Mouse (Mus musculus) telencephalon, adult 2 months (tissue): ENCODE data around the gene Sfrp4.
"Not testable (repeated sequence)": the region's sequence is repeated elsewhere in the genome, so short reads cannot be mapped to it uniquely, and the experiment has no call there.

Source experiments
- DNase-seq: peaks from one replicate; pipeline ENCODE4 v3.0.0-alpha.2; 2011; ENCODE audit warnings: low read depth, low spot score

Gene Sfrp4

GRCm38 (mm10) chr13:19622573-19623227 is at the start of gene Sfrp4:
Gene Sfrp4, plus strand, starts transcription at chr13:19623104.
- DNase-seq = no peak

GRCm38 (mm10) chr13:19574723-19575122 is 48.2 kb upstream of the Sfrp4 start:
- not testable (repeated sequence) for DNase-seq

- DNase-seq = no peak
Measured at GRCm38 (mm10) chr13:19575947-19576346, 47.0 kb upstream of the Sfrp4 start.

- no peak for DNase-seq
Measured at GRCm38 (mm10) chr13:19590996-19591759, 31.7 kb upstream of the Sfrp4 start.

GRCm38 (mm10) chr13:19595141-19595540 is 27.8 kb upstream of the Sfrp4 start:
- DNase-seq = no peak

- DNase-seq = no peak
Measured at GRCm38 (mm10) chr13:19599242-19599641, 23.7 kb upstream of the Sfrp4 start.

GRCm38 (mm10) chr13:19602531-19602930 is 20.4 kb upstream of the Sfrp4 start:
- DNase-seq = no peak

- no peak for DNase-seq
Measured at GRCm38 (mm10) chr13:19603719-19604118, 19.2 kb upstream of the Sfrp4 start.

GRCm38 (mm10) chr13:19604916-19605315 is 18.0 kb upstream of the Sfrp4 start:
- DNase-seq = no peak

GRCm38 (mm10) chr13:19608120-19608519 is 14.8 kb upstream of the Sfrp4 start:
- DNase-seq = no peak

- no peak for DNase-seq
Measured at GRCm38 (mm10) chr13:19612348-19612747, 10.6 kb upstream of the Sfrp4 start.

- DNase-seq = no peak
Measured at GRCm38 (mm10) chr13:19612963-19613362, 9.9 kb upstream of the Sfrp4 start.

GRCm38 (mm10) chr13:19613426-19613825 is 9.5 kb upstream of the Sfrp4 start:
- DNase-seq = no peak

GRCm38 (mm10) chr13:19614311-19614710 is 8.6 kb upstream of the Sfrp4 start:
- DNase-seq = no peak

GRCm38 (mm10) chr13:19618081-19618480 is 4.8 kb upstream of the Sfrp4 start:
- DNase-seq = no peak

GRCm38 (mm10) chr13:19618841-19619215 is 4.1 kb upstream of the Sfrp4 start:
- no peak for DNase-seq

GRCm38 (mm10) chr13:19619216-19619927 is 3.5 kb upstream of the Sfrp4 start, which contains the start of gene Epdr1:
Gene Epdr1, minus strand, starts transcription at chr13:19619927.
- peak; percentile 63 for DNase-seq

GRCm38 (mm10) chr13:19623228-19623905 is 463 bp downstream of the Sfrp4 start:
- DNase-seq = no peak

GRCm38 (mm10) chr13:19624632-19625320 is 1.9 kb downstream of the Sfrp4 start:
- no peak for DNase-seq

- no peak for DNase-seq
Measured at GRCm38 (mm10) chr13:19626473-19626872, 3.6 kb downstream of the Sfrp4 start.
